17 mouse cellular contexts compared by ENCODE assay signal in the genomic region with DNA sequence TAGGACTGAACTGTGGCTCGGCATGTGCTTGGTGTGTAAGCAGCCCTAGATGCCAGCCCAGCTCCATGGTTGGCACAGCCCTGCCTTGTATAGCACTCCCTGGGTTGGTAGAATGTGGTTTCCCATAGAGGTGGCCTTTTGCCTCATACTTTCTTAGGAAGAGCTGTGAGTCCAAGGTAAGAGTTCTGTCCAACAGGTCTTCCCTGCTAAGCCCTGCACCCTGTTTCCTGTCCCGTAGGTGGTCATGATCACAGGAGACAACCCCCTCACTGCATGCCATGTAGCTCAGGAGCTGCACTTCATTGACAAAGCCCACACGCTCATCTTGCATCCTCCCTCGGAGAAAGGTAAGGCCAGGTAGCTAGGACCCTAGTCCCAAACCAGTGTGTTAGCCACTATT. TPM values are rescaled to one million over a fixed set of nuclear protein-coding genes. Genes with fewer than 3 reads are reported as not detected.
DNase-seq lines count a peak whose midpoint lies in the region.
"Had no signal": no experiment of that assay in that cellular context is flagged by ENCODE, and none has a peak within 500 bp of the region (broad histone marks: within the 10 kb centered on the region; RNA-seq: fewer than 3 reads in every experiment).

No protein-coding gene starts in this region.

- peak; percentile 1 for DNase-seq in cerebellum, adult 9-11 months
- no peak for DNase-seq in cerebellum, adult 8-10 months
- DNase-seq in layer of hippocampus, postnatal 25 days (ENCODE audit: extremely low spot score in 1 of 2, low spot score in 1 of 2) = peak; percentile 2 to 3
- DNase-seq in layer of hippocampus, postnatal 14 days (ENCODE audit: low spot score in 2 of 2) = no peak
- DNase-seq in spleen, postnatal 4 days (ENCODE audit: low spot score in 2 of 2) = peak; percentile 5 to 50
- DNase-seq in spleen, postnatal 36 days (ENCODE audit: low spot score in 2 of 2) = no peak
- peak; percentile 1 for DNase-seq in urinary bladder, postnatal 14 days (ENCODE audit: low spot score)
- no peak for DNase-seq in urinary bladder, postnatal 36 days (ENCODE audit: low spot score in 2 of 2)
- DNase-seq: adrenal gland, adult 8-10 months; cerebellum, postnatal 36 days; heart, adult 18-20 months; kidney, adult 9 months; kidney, postnatal 14 days; right cerebral cortex, adult 18-20 months had no signal

RNA-seq across cellular contexts. Expression of a gene that starts 6.7 kb away (rescaled TPM):
- 10 to 100 TPM; 10.9 to 15.2 TPM for total RNA-seq in layer of hippocampus, postnatal 25 days (2021)
- 10 to 100 TPM; 19.2 to 20.5 TPM for total RNA-seq in layer of hippocampus, postnatal 14 days (2021)

RNA-seq across cellular contexts. Expression of a gene that starts 10.8 kb away (rescaled TPM):
- 10 to 100 TPM; 26.1 to 28.8 TPM for total RNA-seq in layer of hippocampus, postnatal 25 days (2021)
- total RNA-seq in layer of hippocampus, postnatal 14 days (2021) = 10 to 100 TPM; 29.8 to 30.4 TPM

RNA-seq across cellular contexts. Expression of a gene that starts 10.8 kb away (rescaled TPM):
- total RNA-seq in layer of hippocampus, postnatal 25 days (2021) = 10 to 100 TPM; 39.9 to 44.5 TPM
- total RNA-seq in layer of hippocampus, postnatal 14 days (2021) = 10 to 100 TPM; 44.3 to 44.5 TPM

RNA-seq across cellular contexts. Expression of a gene that starts 20.4 kb away (rescaled TPM):
- under 1 TPM; 0.35 to 0.37 TPM for total RNA-seq in layer of hippocampus, postnatal 25 days (2021)
- 1 to 10 TPM in 1 of 2 experiments, under 1 TPM in 1; 0.74 to 1.0 TPM for total RNA-seq in layer of hippocampus, postnatal 14 days (2021)
- total RNA-seq: gastrocnemius, postnatal 36 days had no signal

RNA-seq across cellular contexts. Expression of a gene that starts 27.1 kb away (rescaled TPM):
- 1 to 10 TPM; 1.8 to 2.6 TPM for total RNA-seq in layer of hippocampus, postnatal 25 days (2021)
- total RNA-seq in layer of hippocampus, postnatal 14 days (2021) = 1 to 10 TPM in 1 of 2 experiments, under 1 TPM in 1; 0.81 to 1.8 TPM
- total RNA-seq: ES-E14; hindbrain, postnatal 0 days had no signal

Comparison
In these comparisons a context has a peak if more than half of its experiments do, and no peak if none do; other contexts are left out.
1. DNase-seq: peak in cerebellum, adult 9-11 months (single experiment), layer of hippocampus, postnatal 25 days (2 of 2), spleen, postnatal 4 days (2 of 2) and urinary bladder, postnatal 14 days (single experiment); none in cerebellum, adult 8-10 months (single experiment), layer of hippocampus, postnatal 14 days (0 of 2), spleen, postnatal 36 days (0 of 2) and urinary bladder, postnatal 36 days (0 of 2).